Mouse (Mus musculus): ENCODE measurements at regions not wholly inside any gene's neighbourhood (a gene's known extent, or its start where the extent isn't known, plus 50 kb on each side); places are given as distances from the start of the nearest gene placed in this dataset.

DNA sequence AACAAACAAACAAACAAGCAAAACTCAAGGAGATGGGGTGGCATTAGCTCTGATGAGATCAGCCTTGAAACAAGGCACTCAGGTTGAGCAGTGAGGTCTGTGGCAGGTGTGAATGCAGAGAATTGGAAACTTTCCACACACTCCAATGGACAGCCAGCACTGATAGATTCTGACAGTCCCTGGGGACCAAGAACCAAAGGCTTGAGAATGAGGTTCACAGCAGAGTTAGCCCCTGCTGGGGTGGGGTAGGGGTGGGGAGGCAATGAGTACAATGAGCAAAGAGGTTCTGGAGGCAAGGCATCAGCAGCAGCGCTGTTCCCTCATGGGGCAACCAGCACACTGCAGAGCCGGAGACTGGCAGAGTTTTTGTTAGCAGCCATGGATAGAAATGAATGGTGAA lies 220.5 kb upstream of the Sp4 start:
- DNase-seq (ENCODE audit: low spot score), result peak; percentile 22
- no peak overlapping the region for H3K9ac ChIP-seq (replicated peaks; ENCODE audit: low read length)
- ATAC-seq, result no peak
- no peak overlapping the region for H3K4me3 ChIP-seq (ENCODE audit: low read length)
- no peaks in the 10 kb centered on the region for H3K36me3 ChIP-seq (ENCODE audit: insufficient read depth, low read length)
- 54% methylated on average over 2 of the region's 2 CpGs for WGBS
- no peaks in the 10 kb centered on the region for H3K9me3 ChIP-seq (ENCODE audit: low read length)
- no peak for TF ChIP-seq CTCF (IDR thresholded peaks at IDR 0.05; ENCODE audit: low read depth)
- H3K27me3 ChIP-seq (ENCODE audit: insufficient read depth, low read length), result no peaks in the 10 kb centered on the region; the same call in 1 of the 2 replicates
- H3K27ac ChIP-seq, result no peak overlapping the region
- no peak overlapping the region for H3K4me2 ChIP-seq (ENCODE audit: low read depth, low read length)
- no peaks in the 10 kb centered on the region for H3K4me1 ChIP-seq (ENCODE audit: insufficient read depth, low read length)

DNA sequence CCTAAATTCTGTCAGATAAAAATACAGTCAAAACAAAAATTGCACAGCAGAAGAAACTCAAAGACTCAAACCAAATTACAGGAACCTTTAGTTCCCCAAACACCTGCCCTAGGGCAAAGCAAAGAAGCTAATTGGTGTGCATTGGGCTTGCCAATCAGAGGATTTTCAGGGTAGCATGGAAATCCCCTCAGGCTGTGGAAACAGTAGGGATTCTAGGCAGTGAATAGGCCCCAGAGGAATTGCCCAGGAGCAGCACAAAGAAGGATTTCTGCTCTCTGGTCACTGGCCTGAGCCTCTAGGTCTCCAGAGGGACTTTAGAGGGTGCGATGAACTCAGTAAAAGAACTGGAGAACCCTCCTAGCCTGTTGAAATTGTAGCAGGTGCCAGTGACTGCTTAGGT lies 220.1 kb upstream of the Sp4 start:
- no peak for ATAC-seq

DNA sequence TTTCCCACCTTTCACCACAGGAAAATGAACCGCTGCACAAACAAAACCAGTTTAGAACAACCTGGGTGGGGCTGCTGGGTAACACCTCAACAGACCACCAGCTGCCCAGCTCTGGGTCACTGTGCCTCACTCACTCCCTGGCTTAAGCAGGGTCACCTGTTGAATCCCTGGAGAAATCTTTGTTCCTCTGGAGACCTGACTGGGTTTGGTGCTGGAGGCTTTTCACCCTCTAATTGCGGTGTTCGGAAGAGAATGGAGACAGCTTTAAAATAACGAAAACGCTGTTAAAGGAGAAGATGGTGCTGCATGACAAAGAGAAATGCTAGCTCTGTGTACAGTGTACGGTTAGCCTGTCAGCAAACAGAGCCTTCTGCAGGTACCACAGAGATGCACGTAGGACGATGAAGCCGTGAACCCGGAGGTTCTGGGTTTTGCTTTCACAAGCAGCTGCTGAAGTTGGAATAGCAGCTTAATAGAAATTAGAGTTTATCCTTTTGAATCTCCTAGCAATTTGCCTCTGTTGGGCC lies 218.6 kb upstream of the Sp4 start:
- 33% methylated on average over 10 of the region's 10 CpGs for WGBS
- DNase-seq (ENCODE audit: low spot score) (no peak), ATAC-seq (no peak)

More for the DNA sequence above, 220.1 kb upstream of the Sp4 start:
- no peak for DNase-seq (ENCODE audit: low spot score)
- no peaks in the 10 kb centered on the region for H3K4me1 ChIP-seq (ENCODE audit: insufficient read depth, low read length)
- WGBS, result 31% methylated on average over 1 of the region's 1 CpGs
- no peak overlapping the region for H3K9ac ChIP-seq (replicated peaks; ENCODE audit: low read length)
- no peaks in the 10 kb centered on the region; the same call in 1 of the 2 replicates for H3K27me3 ChIP-seq (ENCODE audit: insufficient read depth, low read length)
- no peak overlapping the region for H3K4me3 ChIP-seq (ENCODE audit: low read length)
- H3K36me3 ChIP-seq (ENCODE audit: insufficient read depth, low read length), result no peaks in the 10 kb centered on the region
- H3K4me2 ChIP-seq (ENCODE audit: low read depth, low read length), result no peak overlapping the region
- no peaks in the 10 kb centered on the region for H3K9me3 ChIP-seq (ENCODE audit: low read length)
- TF ChIP-seq CTCF (IDR thresholded peaks at IDR 0.05; ENCODE audit: low read depth), result no peak
- H3K27ac ChIP-seq, result no peak overlapping the region

DNA sequence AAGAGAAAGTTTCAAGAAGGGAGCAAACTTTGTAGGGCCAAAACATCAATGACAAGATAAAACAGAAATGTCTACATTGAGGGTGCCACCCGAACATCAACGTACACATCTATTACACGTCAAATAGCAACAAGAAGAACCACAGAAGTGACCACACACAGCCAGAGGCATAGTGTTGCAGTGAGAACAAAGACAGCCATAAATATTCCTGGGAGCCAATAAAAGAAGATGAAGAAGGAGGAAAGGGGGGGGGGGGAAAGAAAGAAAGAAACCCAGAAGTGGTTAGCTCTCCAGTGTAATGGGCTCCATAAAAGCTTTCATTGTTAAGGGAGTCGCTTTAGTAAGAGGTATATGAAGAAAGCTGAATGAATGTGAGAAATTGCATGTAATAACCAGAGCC lies 209.7 kb upstream of the Sp4 start:
- H3K27ac ChIP-seq, result no peak overlapping the region
- 40% methylated on average over 4 of the region's 4 CpGs for WGBS
- no peaks in the 10 kb centered on the region for H3K9me3 ChIP-seq (ENCODE audit: low read length)
- no peak overlapping the region for H3K4me3 ChIP-seq (ENCODE audit: low read length)
- no peaks in the 10 kb centered on the region for H3K4me1 ChIP-seq (ENCODE audit: insufficient read depth, low read length)
- no peak overlapping the region for H3K9ac ChIP-seq (replicated peaks; ENCODE audit: low read length)
- ATAC-seq (no peak), DNase-seq (ENCODE audit: low spot score) (no peak)
- H3K27me3 ChIP-seq (ENCODE audit: insufficient read depth, low read length), result no peaks in the 10 kb centered on the region
- no peak overlapping the region for H3K4me2 ChIP-seq (ENCODE audit: low read depth, low read length)
- no peak for TF ChIP-seq CTCF (IDR thresholded peaks at IDR 0.05; ENCODE audit: low read depth)
- no peaks in the 10 kb centered on the region for H3K36me3 ChIP-seq (ENCODE audit: insufficient read depth, low read length)

More for the DNA sequence above, 218.6 kb upstream of the Sp4 start:
- no peak overlapping the region for H3K27ac ChIP-seq
- no peak for TF ChIP-seq CTCF (IDR thresholded peaks at IDR 0.05; ENCODE audit: low read depth)
- no peaks in the 10 kb centered on the region; the same call in 1 of the 2 replicates for H3K27me3 ChIP-seq (ENCODE audit: insufficient read depth, low read length)
- no peaks in the 10 kb centered on the region for H3K36me3 ChIP-seq (ENCODE audit: insufficient read depth, low read length)
- H3K4me3 ChIP-seq (ENCODE audit: low read length), result no peak overlapping the region
- no peak overlapping the region for H3K9ac ChIP-seq (replicated peaks; ENCODE audit: low read length)
- H3K9me3 ChIP-seq (ENCODE audit: low read length), result no peaks in the 10 kb centered on the region
- no peaks in the 10 kb centered on the region for H3K4me1 ChIP-seq (ENCODE audit: insufficient read depth, low read length)
- no peak overlapping the region for H3K4me2 ChIP-seq (ENCODE audit: low read depth, low read length)

- H3K9me3 ChIP-seq (ENCODE audit: low read length), result no peaks in the 10 kb centered on the region
- no peak overlapping the region for H3K4me2 ChIP-seq (ENCODE audit: low read depth, low read length)
- DNase-seq (ENCODE audit: low spot score) (no peak), ATAC-seq (no peak)
- no peaks in the 10 kb centered on the region for H3K36me3 ChIP-seq (ENCODE audit: insufficient read depth, low read length)
- no peak overlapping the region for H3K4me3 ChIP-seq (ENCODE audit: low read length)
- TF ChIP-seq CTCF (IDR thresholded peaks at IDR 0.05; ENCODE audit: low read depth), result no peak
- no peaks in the 10 kb centered on the region for H3K27me3 ChIP-seq (ENCODE audit: insufficient read depth, low read length)
- no peak overlapping the region for H3K9ac ChIP-seq (replicated peaks; ENCODE audit: low read length)
- no peaks in the 10 kb centered on the region for H3K4me1 ChIP-seq (ENCODE audit: insufficient read depth, low read length)
- WGBS, result 77% methylated on average over 8 of the region's 8 CpGs
- H3K27ac ChIP-seq, result no peak overlapping the region
Measured at GRCm38 (mm10) chr12:118508972-118509917, 208.0 kb upstream of the Sp4 start.

- H3K4me2 ChIP-seq (ENCODE audit: low read depth, low read length), result no peak overlapping the region
- H3K4me3 ChIP-seq (ENCODE audit: low read length), result no peak overlapping the region
- H3K27me3 ChIP-seq (ENCODE audit: insufficient read depth, low read length), result no peaks in the 10 kb centered on the region
- no peak overlapping the region for H3K9ac ChIP-seq (replicated peaks; ENCODE audit: low read length)
- DNase-seq (ENCODE audit: low spot score), result no peak
- no peaks in the 10 kb centered on the region for H3K36me3 ChIP-seq (ENCODE audit: insufficient read depth, low read length)
- no peaks in the 10 kb centered on the region for H3K4me1 ChIP-seq (ENCODE audit: insufficient read depth, low read length)
- TF ChIP-seq CTCF (IDR thresholded peaks at IDR 0.05; ENCODE audit: low read depth), result no peak
- no peak overlapping the region for H3K27ac ChIP-seq
- 77% methylated on average over 5 of the region's 5 CpGs for WGBS
- no peaks in the 10 kb centered on the region for H3K9me3 ChIP-seq (ENCODE audit: low read length)
- ATAC-seq, result no peak
Measured at GRCm38 (mm10) chr12:118500392-118500791, 199.2 kb upstream of the Sp4 start.

GRCm38 (mm10) chr12:118488038-118488437 lies 186.8 kb upstream of the Sp4 start:
- Histone ChIP-seq H3K27me3 (ENCODE audit: insufficient read depth, low read length) (no peaks in the 10 kb centered on the region), H3K4me2 (ENCODE audit: low read depth, low read length) (no peak overlapping the region), H3K4me1 (ENCODE audit: insufficient read depth, low read length) (no peaks in the 10 kb centered on the region), H3K27ac (no peak overlapping the region), H3K36me3 (ENCODE audit: insufficient read depth, low read length) (no peaks in the 10 kb centered on the region), H3K4me3 (ENCODE audit: low read length) (no peak overlapping the region), H3K9me3 (ENCODE audit: low read length) (no peaks in the 10 kb centered on the region), H3K9ac (replicated peaks; ENCODE audit: low read length) (no peak overlapping the region)
- no peak for TF ChIP-seq CTCF (IDR thresholded peaks at IDR 0.05; ENCODE audit: low read depth)
- ATAC-seq (no peak), DNase-seq (ENCODE audit: low spot score) (peak; percentile 11)
- 66% methylated on average over 5 of the region's 5 CpGs for WGBS
